Mouse (Mus musculus) stomach, embryonic 15.5 days (tissue): ENCODE measurements around the gene Ufc1. TPM values are rescaled to one million over a fixed set of nuclear protein-coding genes. Genes with fewer than 3 reads are reported as not detected.
A peak's percentile ranks its signal among the peaks of the same experiment; 100 is the strongest.

Source experiments
- ATAC-seq: fragments of 200-750 bp; cut with Nextera tagmentation; 2 replicates; pipeline ENCODE4 v1.8.0; 2017; ENCODE audit warnings: low read depth, moderate number of reproducible peaks, moderate TSS enrichment; ENCODE audit not compliant: insufficient read depth, low FRiP score
- H3K27ac ChIP-seq: fragments of 300-500 bp; sonication (generic); 2 replicates; pipeline ENCODE4 v1.5.1; 2015; ENCODE audit warnings: mild to moderate bottlenecking, inconsistent platforms
- H3K27me3 ChIP-seq: fragments of 300-500 bp; sonication (generic); replicated peaks from 2 replicates; pipeline ENCODE4 v1.6.1; 2015; ENCODE audit warnings: inconsistent platforms
- H3K36me3 ChIP-seq: fragments of 300-500 bp; sonication (generic); 2 replicates; pipeline ENCODE4 v1.6.1; 2015; ENCODE audit warnings: inconsistent platforms
- H3K4me1 ChIP-seq: fragments of 300-500 bp; sonication (generic); 2 replicates; pipeline ENCODE4 v1.6.1; 2015; ENCODE audit warnings: inconsistent platforms
- H3K4me2 ChIP-seq: fragments of 300-500 bp; sonication (generic); 2 replicates; pipeline ENCODE4 v1.6.1; 2015; ENCODE audit warnings: mild to moderate bottlenecking, inconsistent platforms
- H3K4me3 ChIP-seq: fragments of 300-500 bp; sonication (generic); replicated peaks from 2 replicates; pipeline ENCODE4 v1.5.1; 2015; ENCODE audit warnings: inconsistent platforms
- H3K9ac ChIP-seq: fragments of 300-500 bp; sonication (generic); 2 replicates; pipeline ENCODE4 v1.6.1; 2015; ENCODE audit warnings: inconsistent platforms
- H3K9me3 ChIP-seq: fragments of 300-500 bp; sonication (generic); 2 replicates; pipeline ENCODE4 v1.6.1; 2016; ENCODE audit warnings: inconsistent platforms
- WGBS: fragments of 180-500 bp; shearing (Covaris S2); methylation state at CpG from one replicate; pipeline ENCODE4 v1.1.7; 2015; 5-methylcytosine and 5-hydroxymethylcytosine counted together
- polyA plus RNA-seq: library from polyadenylated mRNA; unstranded; fragments of >200 nt; fragmentation: Nextera tagmentation; extraction: Ambion mirVana; gene quantifications from 2 replicates; pipeline ENCODE4 v1.2.1, GENCODE M21; 2015

The Ufc1 gene
- polyA plus RNA-seq, 1 experiment from 2014 or later: 94.9 TPM

DNA sequence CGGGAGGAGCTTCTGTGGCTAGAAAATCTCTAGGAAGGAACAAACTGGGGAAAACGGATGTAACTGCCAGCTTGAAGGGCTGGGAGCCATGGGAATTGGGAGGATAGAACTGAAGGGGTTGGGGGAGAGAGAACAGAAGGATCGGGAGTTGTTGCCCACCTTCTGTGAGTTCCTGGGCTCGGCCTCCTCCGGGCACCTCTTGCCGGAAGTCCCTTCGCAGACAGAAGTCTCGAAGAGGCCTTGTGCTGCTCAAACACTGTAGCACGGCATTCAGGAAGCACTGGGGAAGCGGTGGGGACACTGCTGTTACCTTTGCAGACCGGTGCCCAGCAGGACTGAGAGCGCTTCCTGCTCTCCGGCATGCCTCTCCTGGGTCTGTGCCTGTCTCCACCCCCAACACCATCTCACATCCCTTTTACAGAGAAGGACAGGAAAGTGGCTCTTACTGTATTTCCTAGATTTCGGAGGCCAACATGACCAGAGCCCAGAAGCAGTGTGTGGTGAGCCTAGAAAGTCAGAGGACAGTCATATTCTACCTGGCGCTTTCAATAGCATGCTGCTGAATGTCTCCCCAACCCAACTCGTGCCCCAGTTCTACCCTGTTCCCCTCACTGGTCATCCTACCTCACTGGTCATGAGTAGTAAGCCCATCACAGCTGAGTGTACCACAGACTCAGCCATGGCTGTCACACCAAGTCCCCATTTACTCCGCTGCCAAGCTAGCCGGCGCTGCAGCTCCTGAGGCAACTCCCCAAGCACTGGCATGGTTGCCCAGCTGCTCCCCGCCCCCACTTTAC is 9.5 kb downstream of the Ufc1 start:
- H3K4me1 ChIP-seq: peaks cover 16% of the 10 kb centered on the region
- H3K4me2 ChIP-seq: no peak overlapping the region
- H3K4me3 ChIP-seq: no peak overlapping the region; the same call in 1 of the 2 replicates
- no peak overlapping the region for H3K9ac ChIP-seq
- peaks cover 33% of the 10 kb centered on the region for H3K36me3 ChIP-seq
- H3K27me3 ChIP-seq: no peaks in the 10 kb centered on the region
- no peak overlapping the region for H3K27ac ChIP-seq
- no peak for ATAC-seq
- H3K9me3 ChIP-seq: no peaks in the 10 kb centered on the region
- WGBS: 86% methylated on average over 20 of the region's 20 CpGs

- Histone ChIP-seq H3K4me3 (no peak overlapping the region; the same call in 1 of the 2 replicates), H3K4me2 (no peak overlapping the region), H3K4me1 (peaks cover 24% of the 10 kb centered on the region), H3K9me3 (no peaks in the 10 kb centered on the region), H3K27ac (no peak overlapping the region), H3K9ac (no peak overlapping the region), H3K27me3 (no peaks in the 10 kb centered on the region), H3K36me3 (peaks cover 31% of the 10 kb centered on the region)
- no peak for ATAC-seq
- 87% methylated on average over 15 of the region's 15 CpGs for WGBS
Observed at GRCm38 (mm10) chr1:171284491-171284890, 10.3 kb downstream of the Ufc1 start.

DNA sequence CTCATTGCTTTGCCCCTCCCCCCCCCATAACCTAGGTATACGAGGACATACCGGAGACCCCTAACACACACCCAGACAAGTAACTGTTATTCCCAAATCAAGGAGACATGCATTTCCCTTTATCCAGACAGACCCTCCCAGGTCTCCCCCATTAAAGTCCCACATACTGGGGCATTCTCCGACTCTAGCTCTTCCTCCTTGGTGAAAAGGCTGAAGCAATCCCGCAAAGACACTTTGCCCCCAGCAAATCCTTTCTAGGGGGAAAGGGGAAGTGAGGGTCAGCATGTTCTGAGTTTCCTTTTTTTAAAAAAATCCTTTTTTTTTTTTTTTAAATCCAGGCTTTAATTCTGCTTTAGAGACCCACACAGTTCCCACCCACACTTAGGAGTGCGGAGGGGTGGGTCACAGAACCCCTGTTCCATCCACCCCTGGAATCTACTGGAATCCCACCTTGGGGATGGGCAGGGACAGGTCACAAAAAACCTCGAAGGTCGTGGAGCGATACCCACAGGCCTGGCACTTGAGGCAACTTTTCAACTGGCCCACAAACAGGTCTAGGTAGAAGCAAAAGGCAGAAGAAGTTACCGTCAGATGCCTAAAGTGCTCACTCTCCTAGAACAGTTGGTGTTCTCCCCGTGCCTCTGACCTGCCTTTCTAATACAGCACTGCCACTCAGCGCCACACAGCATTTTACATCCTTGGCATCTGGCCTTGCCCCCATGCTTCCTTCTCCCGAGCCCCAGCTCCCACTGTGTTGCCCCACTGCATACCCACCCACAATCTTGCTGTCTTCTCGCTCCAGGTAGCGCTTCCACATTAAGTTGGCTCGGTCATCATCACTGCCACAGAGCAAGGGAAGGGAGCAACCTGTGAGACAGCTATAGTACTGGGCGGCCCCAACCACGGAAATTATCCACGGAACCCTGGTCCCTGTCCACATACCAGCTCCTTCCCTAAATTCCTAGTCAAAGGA is 11.3 kb downstream of the Ufc1 start:
- H3K9me3 ChIP-seq: no peaks in the 10 kb centered on the region
- no peak overlapping the region for H3K4me3 ChIP-seq
- H3K9ac ChIP-seq: no peak overlapping the region
- H3K27ac ChIP-seq: no peak overlapping the region
- H3K4me1 ChIP-seq: peaks cover 27% of the 10 kb centered on the region
- peaks cover 24% of the 10 kb centered on the region for H3K36me3 ChIP-seq
- WGBS: 90% methylated on average over 18 of the region's 18 CpGs
- ATAC-seq: no peak
- H3K27me3 ChIP-seq: no peaks in the 10 kb centered on the region
- H3K4me2 ChIP-seq: no peak overlapping the region

DNA sequence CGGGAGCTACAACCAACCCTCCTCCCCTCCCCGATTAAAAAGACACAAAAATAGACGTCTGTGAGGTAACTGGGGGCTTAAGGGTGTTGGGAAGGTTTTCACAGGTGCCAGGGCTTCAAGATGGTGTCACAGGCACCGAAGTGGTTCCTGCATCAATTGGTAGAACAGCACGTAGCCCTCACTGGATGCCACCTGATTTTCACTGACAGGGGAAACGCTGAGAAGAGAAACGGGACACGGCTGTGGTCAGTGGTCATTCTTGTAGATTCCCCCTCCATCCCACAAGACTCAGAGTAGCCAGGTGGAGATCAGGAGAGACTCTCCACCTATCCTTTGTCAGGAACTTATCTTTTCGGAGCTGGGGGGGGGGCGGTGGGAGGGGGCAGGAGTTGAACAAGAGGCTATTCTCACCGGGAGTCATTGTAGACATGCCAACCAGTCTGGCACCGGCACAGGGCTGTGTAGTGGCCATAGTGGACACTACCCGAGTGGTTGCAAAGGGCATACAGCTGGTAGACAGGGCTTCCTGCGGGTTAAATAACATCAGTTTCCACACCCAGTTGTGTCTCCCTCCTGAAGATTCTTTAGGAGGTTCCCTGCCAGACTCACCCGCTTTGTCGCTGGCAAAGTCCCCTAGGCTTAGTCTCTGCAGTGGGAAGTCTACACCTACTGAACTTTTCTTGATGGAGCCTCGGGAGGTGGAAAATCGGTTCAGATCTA is 12.6 kb downstream of the Ufc1 start:
- Histone ChIP-seq H3K4me2 (peak overlapping the region; percentile 81; the same call in 1 of the 2 replicates), H3K9ac (no peak overlapping the region), H3K27me3 (no peaks in the 10 kb centered on the region), H3K9me3 (no peaks in the 10 kb centered on the region), H3K4me3 (peak overlapping the region; percentile 72), H3K4me1 (peaks cover 27% of the 10 kb centered on the region), H3K27ac (peak overlapping the region; percentile 90; the same call in 1 of the 2 replicates), H3K36me3 (peaks cover 32% of the 10 kb centered on the region)
- ATAC-seq: no peak
- WGBS: 72% methylated on average over 18 of the region's 18 CpGs

DNA sequence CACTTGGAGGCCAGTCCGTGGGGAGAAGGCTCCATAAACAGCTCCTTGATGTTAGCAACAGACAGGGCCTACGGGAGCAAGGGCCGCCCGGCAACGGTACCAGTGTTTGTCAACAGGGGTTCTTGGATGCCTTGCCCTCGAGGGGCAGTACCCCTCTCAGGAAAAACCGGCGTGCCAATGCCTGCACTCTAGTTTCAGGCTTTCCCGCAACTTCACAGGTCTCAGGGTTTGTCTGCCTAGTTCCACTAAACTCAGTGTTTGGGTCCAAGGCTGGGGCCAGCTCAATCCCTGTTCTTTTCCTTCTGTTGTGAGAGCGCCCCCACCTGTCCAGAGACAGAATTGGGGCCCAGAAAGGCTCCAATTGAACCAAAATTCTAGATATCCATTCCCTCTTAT is 13.3 kb downstream of the Ufc1 start:
- Histone ChIP-seq H3K27me3 (no peaks in the 10 kb centered on the region), H3K4me3 (peak overlapping the region; percentile 72), H3K36me3 (peaks cover 38% of the 10 kb centered on the region), H3K27ac (peak overlapping the region; percentile 90), H3K9me3 (no peaks in the 10 kb centered on the region), H3K9ac (peak overlapping the region; percentile 30; the same call in 1 of the 2 replicates), H3K4me2 (peak overlapping the region; percentile 81), H3K4me1 (peaks cover 20% of the 10 kb centered on the region)
- ATAC-seq: peak; percentile 32
- 1% methylated on average over 10 of the region's 10 CpGs for WGBS

DNA sequence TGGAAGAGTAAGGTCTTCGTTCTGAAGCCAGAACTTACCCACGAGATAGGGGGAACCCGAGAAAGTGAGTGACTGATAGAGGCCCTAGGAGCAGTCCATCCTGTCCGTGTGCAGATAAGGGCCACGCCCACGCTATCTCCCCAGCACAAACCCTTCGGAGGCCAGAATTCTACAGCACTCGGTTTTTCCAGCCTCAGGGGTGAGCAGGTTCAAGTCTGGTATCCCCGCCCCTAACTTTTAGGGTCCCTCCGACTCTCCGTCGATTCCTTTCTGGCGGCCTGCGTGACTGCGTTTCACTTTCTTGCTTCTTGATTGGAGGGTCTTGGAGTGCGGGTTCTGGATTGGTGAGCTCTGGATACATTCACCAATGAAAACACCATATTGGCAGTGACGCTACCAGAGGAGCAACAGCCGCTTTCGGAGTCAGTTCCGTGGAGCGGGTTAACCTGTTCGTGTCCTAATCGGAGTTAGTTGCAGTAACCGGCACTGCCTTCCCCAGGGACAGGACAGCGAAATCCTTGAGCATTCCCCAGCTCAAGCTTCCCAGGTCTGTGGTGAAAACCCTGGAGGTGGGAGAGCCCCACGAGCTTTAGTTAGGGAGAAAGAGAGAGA is 13.8 kb downstream of the Ufc1 start, which contains the start of gene Ppox:
Gene Ppox (minus strand): TSS at position 271 of the 612 bp plus-strand sequence.
- H3K4me2 ChIP-seq: peak within 1 kb of the TSS; percentile 81
- H3K9me3 ChIP-seq: no peaks in the 10 kb centered on the region
- H3K9ac ChIP-seq: peak within 1 kb of the TSS; percentile 64
- H3K36me3 ChIP-seq: peaks cover 39% of the 10 kb centered on the region
- under 1% methylated on average over 26 of the region's 26 CpGs for WGBS
- peak; percentile 96 for ATAC-seq
- H3K4me3 ChIP-seq: peak within 1 kb of the TSS; percentile 72
- peaks cover 15% of the 10 kb centered on the region for H3K4me1 ChIP-seq
- H3K27me3 ChIP-seq: no peaks in the 10 kb centered on the region
- H3K27ac ChIP-seq: peak within 1 kb of the TSS; percentile 90

- Histone ChIP-seq H3K9me3 (no peaks in the 10 kb centered on the region), H3K4me2 (peak overlapping the region; percentile 81), H3K27ac (peak overlapping the region; percentile 68; the same call in 1 of the 2 replicates), H3K9ac (peak overlapping the region; percentile 64), H3K27me3 (no peaks in the 10 kb centered on the region), H3K4me3 (peak overlapping the region; percentile 72), H3K4me1 (peaks cover 12% of the 10 kb centered on the region), H3K36me3 (peaks cover 38% of the 10 kb centered on the region)
- 1% methylated on average over 25 of the region's 25 CpGs for WGBS
- ATAC-seq: peak; percentile 21
Observed at GRCm38 (mm10) chr1:171280250-171280915, 14.4 kb downstream of the Ufc1 start.

- Histone ChIP-seq H3K4me1 (peaks cover 12% of the 10 kb centered on the region), H3K4me3 (peak overlapping the region; percentile 72), H3K9ac (peak overlapping the region; percentile 10; the same call in 1 of the 2 replicates), H3K36me3 (peaks cover 42% of the 10 kb centered on the region), H3K4me2 (peak overlapping the region; percentile 81), H3K9me3 (no peaks in the 10 kb centered on the region), H3K27me3 (no peaks in the 10 kb centered on the region), H3K27ac (no peak overlapping the region)
- ATAC-seq: no peak
- 59% methylated on average over 5 of the region's 5 CpGs for WGBS
Observed at GRCm38 (mm10) chr1:171279721-171280120, 15.1 kb downstream of the Ufc1 start.

- Histone ChIP-seq H3K4me3 (no peak overlapping the region), H3K4me2 (peak overlapping the region; percentile 81; the same call in 1 of the 2 replicates), H3K9ac (no peak overlapping the region), H3K36me3 (peaks cover 41% of the 10 kb centered on the region), H3K27me3 (no peaks in the 10 kb centered on the region), H3K9me3 (no peaks in the 10 kb centered on the region), H3K4me1 (peaks cover 12% of the 10 kb centered on the region), H3K27ac (no peak overlapping the region)
- WGBS: 90% methylated on average over 14 of the region's 14 CpGs
- no peak for ATAC-seq
Observed at GRCm38 (mm10) chr1:171279012-171279705, 15.7 kb downstream of the Ufc1 start.

DNA sequence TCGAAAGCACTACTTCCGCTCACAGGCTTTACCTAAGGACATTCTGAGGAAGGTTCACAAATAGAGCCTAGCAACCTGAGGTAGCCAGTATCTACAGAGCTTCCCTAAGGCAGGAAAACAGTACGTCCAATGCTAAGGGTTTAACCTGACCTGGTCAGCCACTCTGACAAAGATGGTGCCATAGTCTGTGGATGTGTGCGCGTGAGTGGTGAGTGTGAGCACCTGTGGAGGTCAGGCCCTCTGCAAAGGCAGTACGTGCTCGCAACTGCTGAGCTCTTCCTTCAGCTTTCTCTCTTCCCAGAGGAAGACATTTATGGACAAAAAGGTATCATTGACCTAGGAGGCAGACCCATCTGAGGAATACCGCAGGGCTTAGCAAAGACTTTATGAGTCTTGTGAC is 16.4 kb downstream of the Ufc1 start:
- Histone ChIP-seq H3K9ac (no peak overlapping the region), H3K36me3 (peaks cover 47% of the 10 kb centered on the region), H3K4me3 (no peak overlapping the region), H3K9me3 (no peaks in the 10 kb centered on the region), H3K27me3 (no peaks in the 10 kb centered on the region), H3K27ac (no peak overlapping the region), H3K4me1 (peaks cover 12% of the 10 kb centered on the region), H3K4me2 (no peak overlapping the region)
- WGBS: 95% methylated on average over 8 of the region's 8 CpGs
- no peak for ATAC-seq
